Mouse (Mus musculus) lung, postnatal 14 days (tissue): ENCODE measurements around the gene Ppm1j.

Source experiments
- DNase-seq: peaks from one replicate; pipeline ENCODE4 v3.0.0; 2021

The Ppm1j gene

GRCm38 (mm10) chr3:104816130-104816529 lies 35.3 kb downstream of the Ppm1j start:
- DNase-seq = no peak

GRCm38 (mm10) chr3:104817481-104817990 lies 36.7 kb downstream of the Ppm1j start:
- DNase-seq = peak; percentile 55

GRCm38 (mm10) chr3:104817991-104818748 lies 37.3 kb downstream of the Ppm1j start, which contains the start of gene Mov10:
Gene Mov10, minus strand, starts transcription at chr3:104818563.
- peak; percentile 71 for DNase-seq

- no peak for DNase-seq
These were observed 37.9 kb downstream of the Ppm1j start for GRCm38 (mm10) chr3:104818749-104819134.

- DNase-seq = no peak
These were observed 39.6 kb downstream of the Ppm1j start for GRCm38 (mm10) chr3:104820426-104820825.

- DNase-seq = no peak
These were observed 41.6 kb downstream of the Ppm1j start for GRCm38 (mm10) chr3:104822413-104822812.
